Mouse (Mus musculus): ENCODE data around the gene Slc27a4.

Gene Slc27a4

DNA sequence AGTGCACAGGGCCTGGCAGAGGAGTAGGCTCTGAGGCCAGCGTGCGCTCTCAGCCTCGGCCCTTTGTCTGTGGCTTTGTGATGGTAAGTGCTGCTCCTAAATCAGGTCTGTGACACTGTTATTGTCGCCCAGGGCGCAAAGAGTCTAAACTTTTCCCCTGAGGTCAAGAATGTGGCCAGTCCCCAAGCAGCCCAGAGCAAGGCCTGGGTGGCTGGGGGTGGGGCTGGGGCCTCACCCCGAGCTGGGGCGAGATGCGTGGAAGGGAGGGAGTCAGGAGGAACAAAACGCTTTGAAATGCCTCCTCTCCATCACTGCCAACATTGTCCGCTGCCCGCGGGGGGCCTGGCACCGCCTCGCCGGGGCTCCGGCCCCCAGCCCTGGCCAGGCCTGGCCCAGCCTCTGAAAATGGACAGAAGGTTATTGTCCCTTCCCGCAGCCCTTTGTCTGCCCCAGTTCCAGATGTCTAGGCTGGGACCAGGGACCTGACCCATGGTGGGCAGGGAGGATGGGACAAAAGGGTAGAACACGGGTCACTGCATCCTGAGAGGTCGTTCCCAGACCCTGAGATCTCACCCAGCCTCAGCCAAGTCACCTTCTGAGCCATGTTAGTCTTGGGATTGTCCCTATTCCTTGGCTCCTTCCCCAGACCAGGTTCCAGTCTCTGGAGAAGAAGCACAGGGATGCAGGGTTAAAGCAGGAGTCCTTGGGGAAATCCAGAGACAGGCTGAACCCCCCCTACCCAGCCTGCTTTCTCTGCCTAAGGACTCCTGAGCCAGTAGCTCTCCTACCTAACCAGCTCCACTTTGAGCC is 54.2 kb downstream of the Slc27a4 start:
- DNase-seq (ENCODE audit: low spot score in 2 of 2), result no peak

DNA sequence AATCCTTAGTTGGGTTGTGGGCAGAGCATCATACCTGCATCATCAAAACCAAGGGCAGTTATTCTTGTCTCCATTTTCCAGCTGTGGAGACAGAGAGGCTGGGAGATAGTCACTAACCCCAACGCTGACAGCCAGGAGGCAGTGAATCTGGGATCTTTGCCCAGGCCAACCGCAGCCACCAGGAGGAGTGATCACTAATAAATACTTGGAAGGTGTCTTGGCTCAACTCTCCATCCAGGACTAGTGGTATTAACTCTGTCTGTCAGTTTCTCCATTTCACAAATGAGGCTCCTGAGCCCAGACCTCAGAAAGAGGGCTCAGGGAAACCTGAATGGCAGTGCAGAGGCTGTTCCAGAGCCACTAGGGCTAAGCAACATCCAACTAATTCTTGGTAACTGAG is 54.9 kb downstream of the Slc27a4 start:
- no peak for DNase-seq (ENCODE audit: low spot score in 2 of 2)

DNA sequence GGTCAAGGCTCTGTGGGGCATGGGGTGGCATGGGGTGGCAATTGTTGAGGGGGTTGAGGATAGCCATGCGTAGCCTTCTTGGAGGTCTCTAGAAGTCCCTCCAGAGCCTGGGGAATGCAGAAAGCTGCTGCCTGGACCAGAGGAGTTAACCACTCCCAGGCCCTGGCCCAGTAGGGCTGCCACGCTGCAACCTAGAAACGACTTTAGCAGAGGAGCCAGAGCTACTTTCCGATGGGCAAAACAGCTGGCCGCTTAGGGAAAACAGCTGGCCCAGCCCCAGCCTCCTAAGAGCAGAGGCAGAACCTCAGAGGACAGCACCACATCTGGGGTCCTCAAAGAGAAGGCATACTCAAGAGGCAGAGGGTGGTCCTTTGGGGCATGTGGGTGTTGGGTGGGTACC is 55.5 kb downstream of the Slc27a4 start:
- no peak for DNase-seq (ENCODE audit: low spot score in 2 of 2)

DNA sequence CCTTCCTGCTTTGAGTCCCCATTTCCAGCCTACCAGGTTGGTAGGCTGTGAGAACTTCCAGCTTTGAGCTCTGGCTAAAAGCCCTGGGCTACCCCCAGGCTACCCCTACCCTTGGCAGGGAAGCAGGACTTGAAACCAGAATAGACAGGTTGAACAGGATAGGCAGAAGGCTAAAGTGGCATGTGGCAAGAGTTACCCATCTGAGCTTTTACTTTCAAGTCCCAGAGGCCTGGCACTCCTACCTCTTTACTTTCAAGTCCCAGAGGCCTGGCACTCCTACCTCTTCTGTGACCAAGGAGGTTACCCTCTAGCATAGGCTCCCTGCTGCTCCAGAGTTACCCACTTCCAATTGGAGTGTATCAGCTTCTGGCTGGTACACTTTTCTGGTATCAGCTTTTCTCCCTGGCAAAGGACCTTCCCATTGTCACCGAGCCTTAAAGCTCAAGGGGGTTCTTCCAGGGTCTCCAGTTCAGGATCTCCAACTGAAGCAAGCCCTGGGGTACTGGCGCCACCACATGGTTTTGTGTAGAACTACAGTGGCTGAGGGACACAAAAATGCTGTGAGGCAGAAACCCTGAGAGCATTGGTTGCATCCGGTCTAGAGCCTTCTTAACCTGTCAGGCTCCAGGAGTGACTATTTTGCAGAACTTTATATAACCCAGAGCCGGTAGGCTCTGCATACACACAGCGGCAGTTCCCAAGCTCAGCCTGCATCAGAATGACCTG is 56.5 kb downstream of the Slc27a4 start:
- DNase-seq (ENCODE audit: low spot score in 2 of 2), result peak; percentile 29 to 62

DNA sequence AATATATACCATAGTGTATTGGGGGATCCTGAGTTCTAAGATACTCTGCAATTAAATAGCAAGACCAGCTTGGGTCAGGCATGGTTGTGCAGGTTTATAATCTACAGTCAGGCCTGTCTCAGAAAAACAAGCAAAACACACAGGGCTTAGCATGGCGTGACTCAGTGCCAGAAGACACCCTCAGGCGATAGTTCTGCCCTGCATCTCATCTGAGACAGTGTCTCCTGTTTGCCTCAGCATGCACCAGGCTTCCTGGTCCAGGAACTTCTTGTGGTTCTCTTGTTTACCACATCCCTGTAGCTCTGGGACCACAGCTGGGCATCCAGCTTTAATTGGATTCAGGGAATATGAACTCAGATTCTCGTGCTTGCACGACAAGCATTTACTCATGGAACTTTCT is 62.7 kb downstream of the Slc27a4 start:
- no peak for DNase-seq (ENCODE audit: low spot score in 2 of 2)

Measured in thymus, postnatal 10 days (tissue).